Mouse (Mus musculus) CH12.LX (cell line): ENCODE data around the gene Paf1. TPM values are rescaled to one million over a fixed set of nuclear protein-coding genes. Genes with fewer than 3 reads are reported as not detected.

ENCODE experiments used
- DNase-seq: peaks from one replicate; pipeline ENCODE4 v3.0.0-alpha.2; 2013; ENCODE audit errors: extremely low read depth
- H3K27ac ChIP-seq: 2 replicates; pipeline ENCODE4 v1.5.1; 2012; ENCODE audit warnings: low read depth, mild to moderate bottlenecking, control low read depth, moderate library complexity; ENCODE audit not compliant: insufficient read depth
- H3K27me3 ChIP-seq: replicated peaks from 2 replicates; pipeline ENCODE3; 2012; ENCODE audit warnings: inconsistent platforms
- H3K36me3 ChIP-seq, 2 experiments: replicated peaks in 1 of 2; 2 replicates each; pipeline versions ENCODE3 to v1.6.1; 2012; ENCODE audit warnings: inconsistent platforms in 1 of 2, low read length in 1 of 2, mild to moderate bottlenecking in 1 of 2, mixed read lengths in 1 of 2, moderate library complexity in 1 of 2; ENCODE audit not compliant: control insufficient read depth in 1 of 2, insufficient read depth in 1 of 2
- H3K4me1 ChIP-seq, 2 experiments: 2 replicates each; pipeline ENCODE4 v1.6.1; 2012; ENCODE audit warnings: inconsistent platforms in 1 of 2, moderate library complexity in 1 of 2; ENCODE audit not compliant: insufficient read depth in 2 of 2, control insufficient read depth in 1 of 2
- H3K4me2 ChIP-seq: 2 replicates; pipeline ENCODE4 v1.6.1; 2012; ENCODE audit warnings: low read depth, mild to moderate bottlenecking, control low read depth; ENCODE audit not compliant: poor library complexity, insufficient read depth, severe bottlenecking
- H3K4me3 ChIP-seq, 3 experiments: fragments of 150-350 bp in 1 of 3; sonication (generic) in 1 of 3; replicated peaks in 1 of 3; 2 replicates each; pipeline versions ENCODE3 to v1.5.1; 2011 to 2012; ENCODE audit warnings: low read depth in 2 of 3, low read length in 2 of 3, mild to moderate bottlenecking in 2 of 3, moderate library complexity in 2 of 3, control low read depth in 1 of 3, improper control_type of control experiment in 1 of 3, inconsistent platforms in 1 of 3, mixed read lengths in 1 of 3; ENCODE audit not compliant: poor library complexity in 1 of 3
- H3K79me2 ChIP-seq: replicated peaks from 2 replicates; pipeline ENCODE4 v1.6.1; 2012; ENCODE audit warnings: mild to moderate bottlenecking, moderate library complexity; ENCODE audit not compliant: control insufficient read depth, poor library complexity, insufficient read depth, severe bottlenecking; ENCODE audit errors: extremely low read depth
- H3K9ac ChIP-seq: 2 replicates; pipeline ENCODE4 v1.6.1; 2012; ENCODE audit warnings: low read depth, mild to moderate bottlenecking, control low read depth, moderate library complexity; ENCODE audit not compliant: insufficient read depth
- H3K9me3 ChIP-seq: replicated peaks from 2 replicates; pipeline ENCODE3; 2012; ENCODE audit warnings: low read length, inconsistent platforms, mixed read lengths
- BHLHE40 ChIP-seq: IDR thresholded peaks from 2 replicates; pipeline ENCODE4 v1.6.1; 2011; ENCODE audit warnings: mild to moderate bottlenecking, low read depth, low read length, improper control_type of control experiment
- CHD1 ChIP-seq: IDR thresholded peaks from 2 replicates; pipeline ENCODE4 v1.6.1; 2012; ENCODE audit warnings: low read depth, low read length, improper control_type of control experiment, inconsistent platforms
- CHD2 ChIP-seq: IDR thresholded peaks from 2 replicates; pipeline ENCODE4 v1.6.1; 2011; ENCODE audit warnings: low read length, improper control_type of control experiment
- CTCF ChIP-seq, 2 experiments: IDR thresholded peaks in 1 of 2; conservative IDR thresholded peaks in 1 of 2; 2 replicates each; pipeline ENCODE4 v1.5.1; 2011 to 2012; ENCODE audit warnings: low read depth in 2 of 2, low read length in 2 of 2, improper control_type of control experiment in 1 of 2, inconsistent platforms in 1 of 2, mild to moderate bottlenecking in 1 of 2, moderate library complexity in 1 of 2
- E2F4 ChIP-seq: IDR thresholded peaks from 2 replicates; pipeline ENCODE4 v1.6.1; 2011; ENCODE audit warnings: low read depth, low read length, improper control_type of control experiment; ENCODE audit not compliant: insufficient replicate concordance
- ELF1 ChIP-seq: IDR thresholded peaks from 2 replicates; pipeline ENCODE4 v1.6.1; 2014; ENCODE audit warnings: low read depth, mild to moderate bottlenecking, inconsistent platforms, low read length, improper control_type of control experiment
- EP300 ChIP-seq: IDR thresholded peaks from 2 replicates; pipeline ENCODE4 v1.6.1; 2011; ENCODE audit warnings: low read length, improper control_type of control experiment
- ETS1 ChIP-seq: conservative IDR thresholded peaks from 2 replicates; pipeline ENCODE4 v1.6.1; 2012; ENCODE audit warnings: low read depth, mild to moderate bottlenecking, inconsistent platforms, low read length, improper control_type of control experiment, moderate library complexity
- GABPA ChIP-seq: IDR thresholded peaks from 2 replicates; pipeline ENCODE4 v1.6.1; 2012; ENCODE audit warnings: low read depth, low read length, improper control_type of control experiment, inconsistent platforms; ENCODE audit not compliant: insufficient replicate concordance
- HCFC1 ChIP-seq: IDR thresholded peaks from 2 replicates; pipeline ENCODE4 v1.6.1; 2012; ENCODE audit warnings: low read depth, mild to moderate bottlenecking, inconsistent platforms, low read length, improper control_type of control experiment
- IRF4 ChIP-seq: IDR thresholded peaks from 2 replicates; pipeline ENCODE4 v1.6.1; 2014; ENCODE audit warnings: low read depth, mild to moderate bottlenecking, inconsistent platforms, low read length, improper control_type of control experiment
- JUN ChIP-seq: IDR thresholded peaks from 2 replicates; pipeline ENCODE4 v1.6.1; 2011; ENCODE audit warnings: low read depth, mild to moderate bottlenecking, low read length, improper control_type of control experiment, moderate library complexity; ENCODE audit not compliant: insufficient read depth
- JUND ChIP-seq: conservative IDR thresholded peaks from 2 replicates; pipeline ENCODE4 v1.6.1; 2011; ENCODE audit warnings: low read depth, low read length, improper control_type of control experiment
- KAT2A ChIP-seq: IDR thresholded peaks from 2 replicates; pipeline ENCODE4 v1.6.1; 2012; ENCODE audit warnings: low read length, improper control_type of control experiment, inconsistent platforms; ENCODE audit not compliant: insufficient replicate concordance
- MAFK ChIP-seq: IDR thresholded peaks from 2 replicates; pipeline ENCODE4 v1.6.1; 2011; ENCODE audit warnings: low read length, improper control_type of control experiment; ENCODE audit not compliant: insufficient replicate concordance
- MAX ChIP-seq: IDR thresholded peaks from 2 replicates; pipeline ENCODE4 v1.6.1; 2011; ENCODE audit warnings: low read length, improper control_type of control experiment
- MAZ ChIP-seq: IDR thresholded peaks from 2 replicates; pipeline ENCODE4 v1.6.1; 2012; ENCODE audit warnings: low read depth, mild to moderate bottlenecking, inconsistent platforms, low read length, improper control_type of control experiment, moderate library complexity
- MEF2A ChIP-seq: IDR thresholded peaks from 2 replicates; pipeline ENCODE4 v1.6.1; 2014; ENCODE audit warnings: low read depth, mild to moderate bottlenecking, inconsistent platforms, low read length, improper control_type of control experiment, borderline replicate concordance
- MXI1 ChIP-seq: IDR thresholded peaks from 2 replicates; pipeline ENCODE4 v1.6.1; 2011; ENCODE audit warnings: mild to moderate bottlenecking, low read depth, low read length, improper control_type of control experiment
- MYC ChIP-seq: IDR thresholded peaks from 2 replicates; pipeline ENCODE4 v1.6.1; 2011; ENCODE audit warnings: low read depth, mild to moderate bottlenecking, improper control_type of control experiment, low read length
- NELFE ChIP-seq: IDR thresholded peaks from 2 replicates; pipeline ENCODE4 v1.6.1; 2011; ENCODE audit warnings: low read depth, low read length, improper control_type of control experiment
- NRF1 ChIP-seq: IDR thresholded peaks from 2 replicates; pipeline ENCODE4 v1.6.1; 2014; ENCODE audit warnings: low read depth, mild to moderate bottlenecking, inconsistent platforms, low read length, improper control_type of control experiment, moderate library complexity
- PAX5 ChIP-seq: IDR thresholded peaks from 2 replicates; pipeline ENCODE4 v1.6.1; 2012; ENCODE audit warnings: low read length, inconsistent platforms, mixed read lengths
- POLR2A ChIP-seq: IDR thresholded peaks from 2 replicates; pipeline ENCODE4 v1.6.1; 2011; ENCODE audit warnings: low read depth, mild to moderate bottlenecking, improper control_type of control experiment, low read length
- POLR2AphosphoS2 ChIP-seq: IDR thresholded peaks from 2 replicates; pipeline ENCODE4 v1.6.1; 2011; ENCODE audit warnings: low read depth, low read length, improper control_type of control experiment
- RAD21 ChIP-seq: IDR thresholded peaks from 2 replicates; pipeline ENCODE4 v1.6.1; 2011; ENCODE audit warnings: low read depth, mild to moderate bottlenecking, low read length, improper control_type of control experiment, moderate library complexity
- RCOR1 ChIP-seq: conservative IDR thresholded peaks from 2 replicates; pipeline ENCODE4 v1.6.1; 2012; ENCODE audit warnings: low read depth, mild to moderate bottlenecking, inconsistent platforms, low read length, improper control_type of control experiment
- SIN3A ChIP-seq: IDR thresholded peaks from 2 replicates; pipeline ENCODE4 v1.6.1; 2012; ENCODE audit warnings: low read length, improper control_type of control experiment, inconsistent platforms
- SMC3 ChIP-seq: IDR thresholded peaks from 2 replicates; pipeline ENCODE4 v1.6.1; 2011; ENCODE audit warnings: low read depth, low read length, improper control_type of control experiment
- TBP ChIP-seq: conservative IDR thresholded peaks from 2 replicates; pipeline ENCODE4 v1.6.1; 2011; ENCODE audit warnings: low read depth, low read length, improper control_type of control experiment
- TCF12 ChIP-seq: IDR thresholded peaks from 2 replicates; pipeline ENCODE4 v1.6.1; 2014; ENCODE audit warnings: low read depth, mild to moderate bottlenecking, inconsistent platforms, low read length, improper control_type of control experiment
- UBTF ChIP-seq: IDR thresholded peaks from 2 replicates; pipeline ENCODE4 v1.6.1; 2012; ENCODE audit warnings: low read depth, mild to moderate bottlenecking, inconsistent platforms, low read length, improper control_type of control experiment, moderate library complexity
- USF1 ChIP-seq: IDR thresholded peaks from 2 replicates; pipeline ENCODE4 v1.6.1; 2014; ENCODE audit warnings: low read depth, mild to moderate bottlenecking, inconsistent platforms, low read length, improper control_type of control experiment
- USF2 ChIP-seq: conservative IDR thresholded peaks from 2 replicates; pipeline ENCODE4 v1.6.1; 2011; ENCODE audit warnings: low read depth, low read length, improper control_type of control experiment
- ZC3H11A ChIP-seq: IDR thresholded peaks from 2 replicates; pipeline ENCODE4 v1.6.1; 2012; ENCODE audit warnings: low read depth, mild to moderate bottlenecking, inconsistent platforms, low read length, improper control_type of control experiment
- ZKSCAN1 ChIP-seq: IDR thresholded peaks from 2 replicates; pipeline ENCODE4 v1.6.1; 2012; ENCODE audit warnings: low read depth, inconsistent platforms, low read length, improper control_type of control experiment, borderline replicate concordance
- ZMIZ1 ChIP-seq: IDR thresholded peaks from 2 replicates; pipeline ENCODE4 v1.6.1; 2012; ENCODE audit warnings: low read depth, mild to moderate bottlenecking, inconsistent platforms, low read length, improper control_type of control experiment
- ZNF384 ChIP-seq: IDR thresholded peaks from 2 replicates; pipeline ENCODE4 v1.6.1; 2012; ENCODE audit warnings: low read depth, low read length, improper control_type of control experiment, inconsistent platforms
- dilution Hi-C: fragments of 300-500 bp; cut with MboI; formaldehyde crosslinking; loops from 2 replicates; pipeline ENCODE4 v1.14.3; 2020; ENCODE audit warnings: low sequenced_read_pairs; ENCODE audit not compliant: extremely low pct_unique_long_range_greater_than_20kb, extremely low pct_ligation_motif_present
- in situ Hi-C: fragments of 300-500 bp; cut with MboI; formaldehyde crosslinking; loops from 3 replicates; pipeline ENCODE4 v1.14.3; 2019; ENCODE audit warnings: low sequenced_read_pairs, low pct_ligation_motif_present, low pct_unique_long_range_greater_than_20kb, mixed read lengths
- polyA plus RNA-seq: library from polyadenylated mRNA; unstranded; fragments of >175 nt; gene quantifications from 2 replicates; pipeline ENCODE4 v1.2.1, GENCODE M21; 2012; ENCODE audit warnings: low read depth; ENCODE audit not compliant: insufficient read length
- total RNA-seq, 2 experiments: library from RNA; depleted of rRNA; stranded (reverse); fragments of 300-350 nt in 1 of 2; fragments of >200 nt in 1 of 2; gene quantifications; 2 replicates each; pipeline ENCODE4 v1.2.3; 2012 to 2014

The Paf1 gene
- total and polyA plus RNA-seq, 3 experiments = 42.2 to 105 (median 45.9) TPM

GRCm38 (mm10) chr7:28436271-28436904 is 43.6 kb downstream of the Paf1 start:
- dilution Hi-C loops = no loop called here

GRCm38 (mm10) chr7:28436932-28437570 is 44.3 kb downstream of the Paf1 start, which contains the start of gene Gmfg:
Gene Gmfg, plus strand, starts transcription at chr7:28437447.
- H3K9ac ChIP-seq = peak within 1 kb of the TSS; percentile 67
- H3K4me2 ChIP-seq = peak within 1 kb of the TSS; percentile 86
- no peaks in the 10 kb centered on the region for H3K27me3 ChIP-seq
- peak within 1 kb of the TSS; percentile 55 to 79 (median 76) for H3K4me3 ChIP-seq
- peaks cover 10 to 63% of the 10 kb centered on the region in 2 experiments; a peak in 3 of 4 replicates for H3K4me1 ChIP-seq
- DNase-seq = peak; percentile 89
- H3K27ac ChIP-seq = peak within 1 kb of the TSS; percentile 53
- peaks cover 0 to 14% of the 10 kb centered on the region in 2 experiments for H3K36me3 ChIP-seq
- dilution Hi-C loops = no loop called here
- no peaks in the 10 kb centered on the region for H3K9me3 ChIP-seq
- in situ Hi-C loops = loop anchor here (5.0 kb wide), 1 partner anchor 95 kb away; no protein-coding TSS in a partner anchor
- H3K79me2 ChIP-seq = peaks cover 4% of the 10 kb centered on the region
- TF ChIP-seq HCFC1 (no peak), GABPA (no peak), IRF4 (peak; percentile 32; the same call in 1 of the 2 replicates), POLR2A (0 out of 2 replicates have a peak, but pooled peaks have one; percentile 35), TBP (no peak), UBTF (no peak), MEF2A (no peak; the same call in 1 of the 2 replicates), RAD21 (peak; percentile 74), MXI1 (peak; percentile 56; the same call in 1 of the 2 replicates), SMC3 (peak; percentile 82), MAFK (no peak), CHD2 (no peak), NRF1 (0 out of 2 replicates have a peak, but pooled peaks have one; percentile 12), ZKSCAN1 (no peak)

More at GRCm38 (mm10) chr7:28436271-28436904, 43.6 kb downstream of the Paf1 start:
- Histone ChIP-seq H3K27ac (peak overlapping the region; percentile 53), H3K9me3 (no peaks in the 10 kb centered on the region), H3K36me3 (peaks cover 0 to 15% of the 10 kb centered on the region in 2 experiments), H3K4me1 (peaks cover 4 to 63% of the 10 kb centered on the region in 2 experiments; a peak in 3 of 4 replicates), H3K79me2 (peaks cover 7% of the 10 kb centered on the region), H3K4me3 (peak overlapping the region; percentile 55 to 79 (median 76)), H3K9ac (peak overlapping the region; percentile 88), H3K27me3 (no peaks in the 10 kb centered on the region), H3K4me2 (peak overlapping the region; percentile 86)
- in situ Hi-C loops = loop anchor here (5.0 kb wide), 1 partner anchor 96 kb away; no protein-coding TSS in a partner anchor
- TF ChIP-seq PAX5 (no peak), RAD21 (peak; percentile 34), USF2 (no peak), BHLHE40 (no peak), ETS1 (no peak), SMC3 (peak; percentile 34), NRF1 (0 out of 2 replicates have a peak, but pooled peaks have one; percentile 41), RCOR1 (no peak), E2F4 (no peak), MAFK (no peak), ZC3H11A (no peak), ZKSCAN1 (no peak), MAZ (peak; percentile 64; the same call in 1 of the 2 replicates), MAX (no peak), KAT2A (0 out of 2 replicates have a peak, but pooled peaks have one; percentile 39), TCF12 (peak; percentile 52), NELFE (no peak), POLR2A (peak; percentile 64; the same call in 1 of the 2 replicates), GABPA (no peak), SIN3A (no peak), USF1 (no peak), MEF2A (peak; percentile 39; the same call in 1 of the 2 replicates), CTCF (conservative IDR thresholded peaks at IDR 0.05 in 1 of 2, IDR thresholded peaks at IDR 0.05 in 1 of 2; ENCODE audit: low read depth in 2 of 2, low read length in 2 of 2) (peak in 1 of 2 experiments; percentile 78; a peak in 2 of 4 replicates), CHD1 (no peak), MXI1 (peak; percentile 91), EP300 (no peak), TBP (no peak), IRF4 (0 out of 2 replicates have a peak, but pooled peaks have one; percentile 38), UBTF (no peak), POLR2AphosphoS2 (no peak), CHD2 (peak; percentile 93), ELF1 (peak; percentile 65; the same call in 1 of the 2 replicates), MYC (no peak), ZNF384 (no peak), JUN (no peak), JUND (no peak), HCFC1 (no peak; the same call in 1 of the 2 replicates), ZMIZ1 (0 out of 2 replicates have a peak, but pooled peaks have one; percentile 64)
- DNase-seq = peak; percentile 99
